Mouse (Mus musculus) olfactory bulb, adult 2 months (tissue): ENCODE data around the gene Celf5.

Experiments used
- CTCF ChIP-seq: fragments of 200-500 bp; IDR thresholded peaks from 2 replicates; pipeline ENCODE4 v1.5.1; 2012; ENCODE audit warnings: low read depth, mild to moderate bottlenecking, low read length, moderate library complexity; ENCODE audit not compliant: insufficient read depth
- POLR2A ChIP-seq: fragments of 200-500 bp; IDR thresholded peaks from 2 replicates; pipeline ENCODE4 v1.6.1; 2012; ENCODE audit warnings: mild to moderate bottlenecking, low read depth, low read length, moderate library complexity; ENCODE audit not compliant: insufficient read depth

DNA sequence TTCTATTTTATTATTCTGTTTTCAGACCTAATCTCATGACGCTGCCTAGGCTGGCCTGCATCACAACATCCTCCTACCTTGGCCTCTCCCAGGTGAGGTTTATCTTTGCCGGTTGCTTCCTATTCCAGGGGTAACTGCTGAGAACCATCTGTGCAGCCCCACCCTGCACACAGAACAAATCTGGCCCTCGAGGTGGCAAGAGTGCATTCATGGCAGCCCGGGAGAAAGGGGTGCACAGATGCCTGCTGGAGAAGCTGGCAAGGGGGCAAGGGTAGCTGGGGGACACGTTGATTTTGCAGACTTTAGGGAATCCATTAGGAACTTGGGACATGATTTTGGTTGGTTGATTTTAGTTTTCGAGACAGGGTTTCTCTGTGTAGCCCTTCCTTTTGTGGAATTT is 24.2 kb downstream of the Celf5 start:
- TF ChIP-seq POLR2A, result no peak
- TF ChIP-seq CTCF, result no peak
